Mouse (Mus musculus) kidney, postnatal 0 days (tissue): ENCODE data around the gene Pdcd4. TPM values are rescaled to one million over a fixed set of nuclear protein-coding genes. Genes with fewer than 3 reads are reported as not detected.

ENCODE experiments used
- ATAC-seq: fragments of 200-750 bp; cut with Nextera tagmentation; replicated peaks from 2 replicates; pipeline ENCODE4 v1.8.0; 2017; ENCODE audit warnings: low read depth, moderate number of reproducible peaks, moderate TSS enrichment, moderate library complexity; ENCODE audit not compliant: low FRiP score
- DNase-seq: peaks from one replicate; pipeline ENCODE4 v3.0.0-alpha.2; 2016; ENCODE audit warnings: low spot score
- H3K27ac ChIP-seq: fragments of 300-500 bp; sonication (generic); 2 replicates; pipeline ENCODE4 v1.5.1; 2014; ENCODE audit warnings: mild to moderate bottlenecking
- H3K27me3 ChIP-seq: fragments of 300-500 bp; sonication (generic); 2 replicates; pipeline ENCODE4 v1.6.1; 2014; ENCODE audit warnings: low read length, mixed read lengths; ENCODE audit not compliant: insufficient read depth
- H3K36me3 ChIP-seq: fragments of 300-500 bp; sonication (generic); 2 replicates; pipeline ENCODE4 v1.6.1; 2014; ENCODE audit warnings: low read length, mixed read lengths; ENCODE audit not compliant: insufficient read depth
- H3K4me1 ChIP-seq: fragments of 300-500 bp; sonication (generic); replicated peaks from 2 replicates; pipeline ENCODE4 v1.6.1; 2014; ENCODE audit warnings: antibody characterized with exemption, low read length, mixed read lengths; ENCODE audit not compliant: insufficient read depth
- H3K4me2 ChIP-seq: fragments of 300-500 bp; sonication (generic); 2 replicates; pipeline ENCODE4 v1.6.1; 2014; ENCODE audit warnings: mild to moderate bottlenecking, low read length, moderate library complexity, mixed read lengths
- H3K4me3 ChIP-seq: fragments of 300-500 bp; sonication (generic); replicated peaks from 2 replicates; pipeline ENCODE4 v1.5.1; 2014; ENCODE audit warnings: low read depth, low read length
- H3K9ac ChIP-seq: fragments of 300-500 bp; sonication (generic); 2 replicates; pipeline ENCODE4 v1.6.1; 2014; ENCODE audit warnings: low read depth, low read length
- H3K9me3 ChIP-seq: fragments of 300-500 bp; sonication (generic); replicated peaks from 2 replicates; pipeline ENCODE4 v1.6.1; 2016; ENCODE audit warnings: low read length, inconsistent platforms, mixed read lengths
- CTCF ChIP-seq: IDR thresholded peaks from 2 replicates; pipeline ENCODE4 v1.5.1; 2016; ENCODE audit warnings: antibody characterized with exemption, low read depth, mild to moderate bottlenecking, moderate library complexity
- WGBS: fragments of 180-500 bp; shearing (Covaris S2); extraction: QIAGEN DNeasy Blood & Tissue Kit; methylation state at CpG from one replicate; pipeline ENCODE4 v1.1.7; 2014; 5-methylcytosine and 5-hydroxymethylcytosine counted together
- polyA plus RNA-seq: library from polyadenylated mRNA; unstranded; fragments of >200 nt; fragmentation: Nextera tagmentation; extraction: Ambion mirVana; gene quantifications from 2 replicates; pipeline ENCODE4 v1.2.1, GENCODE M21; 2015

Pdcd4 gene
- polyA plus RNA-seq, 1 experiment from 2014 or later, result 121 TPM

GRCm38 (mm10) chr19:53880460-53880859 is 11.6 kb upstream of the Pdcd4 start:
- DNase-seq (no peak), ATAC-seq (no peak)
- H3K4me2 ChIP-seq, result no peak overlapping the region
- no peaks in the 10 kb centered on the region for H3K9me3 ChIP-seq
- no peak for TF ChIP-seq CTCF
- WGBS, result 81% methylated on average over 1 of the region's 1 CpGs
- no peak overlapping the region for H3K27ac ChIP-seq
- no peak overlapping the region for H3K4me3 ChIP-seq
- no peaks in the 10 kb centered on the region for H3K4me1 ChIP-seq
- no peaks in the 10 kb centered on the region for H3K36me3 ChIP-seq
- H3K27me3 ChIP-seq, result no peaks in the 10 kb centered on the region
- no peak overlapping the region for H3K9ac ChIP-seq

- 66% methylated on average over 5 of the region's 5 CpGs for WGBS
- TF ChIP-seq CTCF, result no peak
- no peak overlapping the region for H3K4me3 ChIP-seq
Measured at GRCm38 (mm10) chr19:53881786-53882185, 10.2 kb upstream of the Pdcd4 start.

GRCm38 (mm10) chr19:53885450-53885849 is 6.6 kb upstream of the Pdcd4 start:
- 30% methylated on average over 10 of the region's 10 CpGs for WGBS
- Histone ChIP-seq H3K4me1 (no peaks in the 10 kb centered on the region), H3K4me3 (no peak overlapping the region), H3K4me2 (no peak overlapping the region), H3K27me3 (no peaks in the 10 kb centered on the region), H3K9me3 (no peaks in the 10 kb centered on the region), H3K9ac (no peak overlapping the region), H3K36me3 (no peaks in the 10 kb centered on the region), H3K27ac (no peak overlapping the region)
- ATAC-seq (no peak), DNase-seq (peak; percentile 69)
- TF ChIP-seq CTCF, result no peak

More at GRCm38 (mm10) chr19:53881786-53882185, 10.2 kb upstream of the Pdcd4 start:
- Histone ChIP-seq H3K9me3 (no peaks in the 10 kb centered on the region), H3K27me3 (no peaks in the 10 kb centered on the region), H3K9ac (no peak overlapping the region), H3K27ac (no peak overlapping the region), H3K4me1 (no peaks in the 10 kb centered on the region), H3K36me3 (no peaks in the 10 kb centered on the region), H3K4me2 (no peak overlapping the region)
- DNase-seq (no peak), ATAC-seq (no peak)

GRCm38 (mm10) chr19:53886576-53887370 is 5.3 kb upstream of the Pdcd4 start:
- Histone ChIP-seq H3K36me3 (no peaks in the 10 kb centered on the region), H3K27me3 (no peaks in the 10 kb centered on the region), H3K27ac (no peak overlapping the region), H3K4me2 (no peak overlapping the region), H3K9me3 (no peaks in the 10 kb centered on the region), H3K9ac (no peak overlapping the region), H3K4me1 (no peaks in the 10 kb centered on the region), H3K4me3 (no peak overlapping the region)
- DNase-seq (no peak), ATAC-seq (no peak)
- 92% methylated on average over 10 of the region's 10 CpGs for whole genome bisulfite sequencing
- no peak for TF ChIP-seq CTCF

GRCm38 (mm10) chr19:53887822-53888221 is 4.2 kb upstream of the Pdcd4 start:
- Histone ChIP-seq H3K27me3 (no peaks in the 10 kb centered on the region), H3K4me1 (no peaks in the 10 kb centered on the region), H3K4me2 (no peak overlapping the region), H3K36me3 (no peaks in the 10 kb centered on the region), H3K9me3 (no peaks in the 10 kb centered on the region), H3K27ac (no peak overlapping the region), H3K4me3 (no peak overlapping the region), H3K9ac (no peak overlapping the region)
- no peak for TF ChIP-seq CTCF
- WGBS, result 90% methylated on average over 3 of the region's 3 CpGs
- DNase-seq, result no peak
- ATAC-seq, result no peak

- H3K27ac ChIP-seq, result no peak overlapping the region
Measured at GRCm38 (mm10) chr19:53888331-53888730, 3.7 kb upstream of the Pdcd4 start.

GRCm38 (mm10) chr19:53889555-53889954 is 2.5 kb upstream of the Pdcd4 start:
- no peaks in the 10 kb centered on the region for H3K9me3 ChIP-seq
- H3K27ac ChIP-seq, result no peak overlapping the region
- ATAC-seq (no peak), DNase-seq (no peak)
- WGBS, result 62% methylated on average over 5 of the region's 5 CpGs
- H3K36me3 ChIP-seq, result no peaks in the 10 kb centered on the region
- no peak overlapping the region for H3K4me2 ChIP-seq
- H3K4me3 ChIP-seq, result no peak overlapping the region
- H3K27me3 ChIP-seq, result no peaks in the 10 kb centered on the region
- peaks cover 5% of the 10 kb centered on the region; the same call in 1 of the 2 replicates for H3K4me1 ChIP-seq
- TF ChIP-seq CTCF, result no peak
- H3K9ac ChIP-seq, result no peak overlapping the region

More at GRCm38 (mm10) chr19:53888331-53888730, 3.7 kb upstream of the Pdcd4 start:
- Histone ChIP-seq H3K4me2 (no peak overlapping the region), H3K4me1 (no peaks in the 10 kb centered on the region), H3K27me3 (no peaks in the 10 kb centered on the region), H3K36me3 (no peaks in the 10 kb centered on the region), H3K9ac (no peak overlapping the region), H3K9me3 (no peaks in the 10 kb centered on the region), H3K4me3 (no peak overlapping the region)
- 74% methylated on average over 9 of the region's 9 CpGs for WGBS
- no peak for DNase-seq
- ATAC-seq, result no peak
- no peak for TF ChIP-seq CTCF
